Comparison of ENCODE assay signal across 19 mouse cellular contexts in genomic region chr19:37088043-37088748, GRCm38 (mm10).
"Had no signal": no experiment of that assay in that cellular context is flagged by ENCODE, and none has a peak within 500 bp of the region (broad histone marks: within the 10 kb centered on the region; RNA-seq: fewer than 3 reads in every experiment).

No protein-coding gene starts in this region.

- H3K36me3 ChIP-seq: kidney, embryonic 15.5 days; limb, embryonic 10.5 days; limb, embryonic 13.5 days; liver, embryonic 12.5 days; liver, embryonic 15.5 days; lung, embryonic 15.5 days; midbrain, embryonic 10.5 days had no signal

- H3K27me3 ChIP-seq: kidney, embryonic 15.5 days; limb, embryonic 13.5 days; liver, embryonic 12.5 days; liver, embryonic 15.5 days; lung, embryonic 15.5 days; neural tube, embryonic 13.5 days had no signal

- H3K4me2 ChIP-seq: kidney, embryonic 15.5 days; limb, embryonic 13.5 days; liver, embryonic 12.5 days; liver, embryonic 15.5 days; lung, embryonic 15.5 days; neural tube, embryonic 13.5 days had no signal

- DNase-seq: kidney, adult 8-10 months; kidney, postnatal 10 days; kidney, postnatal 36 days; layer of hippocampus, adult 9-11 months; liver; lung, adult 18-20 months; lung, postnatal 10 days; lung, postnatal 36 days; midbrain, embryonic 14.5 days; thymus, postnatal 25 days had no signal

- H3K4me3 ChIP-seq: kidney, embryonic 15.5 days; limb, embryonic 10.5 days; limb, embryonic 13.5 days; liver, embryonic 12.5 days; liver, embryonic 15.5 days; lung, embryonic 15.5 days; megakaryocyte, embryonic 14.5 days; midbrain, embryonic 10.5 days; neural tube, embryonic 13.5 days had no signal

- H3K9me3 ChIP-seq: kidney, embryonic 15.5 days; limb, embryonic 10.5 days; limb, embryonic 13.5 days; liver, embryonic 12.5 days; liver, embryonic 15.5 days; lung, embryonic 15.5 days; megakaryocyte, embryonic 14.5 days; midbrain, embryonic 10.5 days; neural tube, embryonic 13.5 days had no signal

- H3K4me1 ChIP-seq: kidney, embryonic 15.5 days; limb, embryonic 10.5 days; limb, embryonic 13.5 days; liver, embryonic 12.5 days; liver, embryonic 15.5 days; lung, embryonic 15.5 days; megakaryocyte, embryonic 14.5 days had no signal

- ATAC-seq: liver, embryonic 12.5 days had no signal

- H3K27ac ChIP-seq: kidney, embryonic 15.5 days; limb, embryonic 10.5 days; limb, embryonic 13.5 days; liver, embryonic 12.5 days; liver, embryonic 15.5 days; lung, embryonic 15.5 days; midbrain, embryonic 10.5 days; neural tube, embryonic 13.5 days had no signal

- H3K9ac ChIP-seq: kidney, embryonic 15.5 days; limb, embryonic 13.5 days; liver, embryonic 12.5 days; liver, embryonic 15.5 days; lung, embryonic 15.5 days; neural tube, embryonic 13.5 days had no signal
